ENCODE assay signal across 8 mouse cellular contexts in the genomic region with DNA sequence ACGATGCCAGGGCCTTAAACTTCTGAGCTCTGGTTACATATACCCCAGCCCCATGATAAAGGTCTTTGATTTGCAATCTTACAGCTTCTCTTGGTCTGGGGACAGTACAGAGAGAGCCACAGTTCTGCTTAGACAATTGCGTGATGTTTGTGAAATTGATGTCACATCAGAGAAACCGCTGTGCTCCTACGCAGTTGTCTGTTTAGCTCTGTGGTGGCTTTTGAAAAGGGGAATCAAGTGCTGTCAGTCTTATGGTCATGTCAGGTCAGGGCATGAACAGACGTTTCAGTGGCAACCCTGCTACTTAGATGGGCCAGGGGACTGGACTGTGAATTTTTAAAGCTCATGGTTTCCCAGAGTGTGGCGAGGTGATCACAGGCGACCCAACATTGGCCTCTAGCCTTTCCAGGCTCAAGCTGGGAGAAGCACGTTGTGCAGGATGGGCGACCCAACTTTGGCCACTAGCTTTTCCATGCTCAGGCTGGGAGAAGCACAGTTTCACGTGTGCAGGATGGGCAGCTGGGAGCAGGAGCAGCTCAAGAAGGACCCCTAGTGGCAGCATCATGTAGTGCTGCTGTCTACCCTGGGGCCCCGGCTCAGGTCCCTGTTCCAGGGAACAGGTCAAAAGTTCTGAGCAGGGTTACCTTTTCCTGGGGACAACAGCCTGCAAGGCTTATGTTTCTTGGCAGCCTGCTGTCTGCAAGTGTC. TPM values are rescaled to one million over a fixed set of nuclear protein-coding genes. Genes with fewer than 3 reads are reported as not detected.
DNase-seq lines count a peak whose midpoint lies in the region; ATAC-seq and TF ChIP-seq lines count a peak whose summit lies in the region.

No protein-coding gene starts in this region.

- H3K27ac ChIP-seq in heart, adult 2 months, result no peak overlapping the region
- no peak overlapping the region for H3K27ac ChIP-seq in embryonic facial prominence, embryonic 11.5 days (replicated peaks; ENCODE audit: low read depth, low read length)
- no peak overlapping the region for H3K27ac ChIP-seq in intestine, embryonic 15.5 days
- no peak overlapping the region for H3K27ac ChIP-seq in midbrain, embryonic 12.5 days (replicated peaks)

- no peaks in the 10 kb centered on the region; the same call in 1 of the 2 replicates for H3K4me1 ChIP-seq in heart, adult 2 months (ENCODE audit: control insufficient read depth, insufficient read depth, low read length)
- peaks cover 42% of the 10 kb centered on the region for H3K4me1 ChIP-seq in E14TG2a.4 (replicated peaks; ENCODE audit: low read depth, low read length)
- H3K4me1 ChIP-seq in embryonic facial prominence, embryonic 11.5 days (ENCODE audit: control insufficient read depth, insufficient read depth, low read length), result peaks cover 7% of the 10 kb centered on the region; the same call in 1 of the 2 replicates
- H3K4me1 ChIP-seq in intestine, embryonic 15.5 days (replicated peaks), result peaks cover 12% of the 10 kb centered on the region; the same call in 1 of the 2 replicates
- H3K4me1 ChIP-seq in midbrain, embryonic 12.5 days, result peaks cover 10% of the 10 kb centered on the region

- no peak for TF ChIP-seq EP300 in heart, adult 2 months (IDR thresholded peaks at IDR 0.05; ENCODE audit: insufficient read depth, low read depth, low read length)

- H3K27me3 ChIP-seq in heart, adult 2 months (ENCODE audit: control insufficient read depth, insufficient read depth, low read length), result no peaks in the 10 kb centered on the region
- H3K27me3 ChIP-seq in E14TG2a.4 (ENCODE audit: insufficient read depth, low read length), result peaks cover 6% of the 10 kb centered on the region; the same call in 1 of the 2 replicates
- no peaks in the 10 kb centered on the region for H3K27me3 ChIP-seq in embryonic facial prominence, embryonic 11.5 days (ENCODE audit: control insufficient read depth, insufficient read depth, low read length)
- no peaks in the 10 kb centered on the region for H3K27me3 ChIP-seq in intestine, embryonic 15.5 days (replicated peaks)
- 0 out of 2 replicates have a peak, but pooled peaks cover 8% of the 10 kb centered on the region for H3K27me3 ChIP-seq in midbrain, embryonic 12.5 days

- DNase-seq in heart, adult 2 months, result no peak
- no peak for DNase-seq in heart, adult 8-10 months (ENCODE audit: low spot score)
- peak; percentile 64 for DNase-seq in embryonic facial prominence, embryonic 11.5 days (ENCODE audit: low spot score)
- no peak for DNase-seq in layer of hippocampus, adult 18-20 months (ENCODE audit: low spot score in 2 of 2)
- no peak for DNase-seq in right cerebral cortex, postnatal 10 days (ENCODE audit: low spot score in 2 of 2)

- TF ChIP-seq CTCF in heart, adult 2 months (IDR thresholded peaks at IDR 0.05), result peak; percentile 37
- peak; percentile 87 for TF ChIP-seq CTCF in E14TG2a.4 (conservative IDR thresholded peaks at IDR 0.05; ENCODE audit: low read length)

- ATAC-seq in embryonic facial prominence, embryonic 11.5 days (replicated peaks; ENCODE audit: insufficient number of reproducible peaks, low FRiP score, low TSS enrichment, low read depth), result peak; percentile 39
- ATAC-seq in intestine, embryonic 15.5 days, result peak; percentile 55
- ATAC-seq in midbrain, embryonic 12.5 days (ENCODE audit: low FRiP score, low read depth), result no peak

- H3K36me3 ChIP-seq in heart, adult 2 months (ENCODE audit: control insufficient read depth, insufficient read depth, low read length), result no peaks in the 10 kb centered on the region
- H3K36me3 ChIP-seq in E14TG2a.4 (ENCODE audit: insufficient read depth, low read length), result no peaks in the 10 kb centered on the region
- no peaks in the 10 kb centered on the region for H3K36me3 ChIP-seq in embryonic facial prominence, embryonic 11.5 days (replicated peaks; ENCODE audit: control insufficient read depth, insufficient read depth, low read depth, low read length)
- H3K36me3 ChIP-seq in intestine, embryonic 15.5 days, result no peaks in the 10 kb centered on the region
- H3K36me3 ChIP-seq in midbrain, embryonic 12.5 days, result no peaks in the 10 kb centered on the region

- no peak for TF ChIP-seq POLR2A in heart, adult 2 months (IDR thresholded peaks at IDR 0.05; ENCODE audit: insufficient read depth, low read depth, low read length)

- no peak overlapping the region for H3K9ac ChIP-seq in heart, adult 2 months (ENCODE audit: low read depth, low read length)
- H3K9ac ChIP-seq in embryonic facial prominence, embryonic 11.5 days (replicated peaks; ENCODE audit: low read length), result no peak overlapping the region
- no peak overlapping the region for H3K9ac ChIP-seq in intestine, embryonic 15.5 days
- H3K9ac ChIP-seq in midbrain, embryonic 12.5 days (replicated peaks), result no peak overlapping the region; the same call in 1 of the 2 replicates

- WGBS in heart, adult 2 months, result 49% methylated on average over 11 of the region's 11 CpGs
- 42% methylated on average over 11 of the region's 11 CpGs for WGBS in embryonic facial prominence, embryonic 11.5 days
- WGBS in intestine, embryonic 15.5 days, result 47% methylated on average over 11 of the region's 11 CpGs
- 40% methylated on average over 11 of the region's 11 CpGs for WGBS in midbrain, embryonic 12.5 days

- no peaks in the 10 kb centered on the region for H3K79me2 ChIP-seq in heart, adult 2 months (replicated peaks; ENCODE audit: control insufficient read depth, insufficient read depth, low read length)

- no peaks in the 10 kb centered on the region for H3K9me3 ChIP-seq in E14TG2a.4 (ENCODE audit: low read length)
- no peaks in the 10 kb centered on the region for H3K9me3 ChIP-seq in embryonic facial prominence, embryonic 11.5 days (replicated peaks; ENCODE audit: control insufficient read depth, low read length)
- H3K9me3 ChIP-seq in intestine, embryonic 15.5 days, result no peaks in the 10 kb centered on the region
- H3K9me3 ChIP-seq in midbrain, embryonic 12.5 days, result no peaks in the 10 kb centered on the region

- intact Hi-C loops in heart, adult 2 months (cut with DNase I), result loop anchor here (5.0 kb wide), 1 partner anchor 199 kb away; no protein-coding TSS in a partner anchor

- H3K4me2 ChIP-seq in embryonic facial prominence, embryonic 11.5 days (ENCODE audit: low read depth, low read length), result peak overlapping the region; percentile 23; the same call in 1 of the 2 replicates
- peak overlapping the region; percentile 47 for H3K4me2 ChIP-seq in intestine, embryonic 15.5 days (replicated peaks)
- H3K4me2 ChIP-seq in midbrain, embryonic 12.5 days (replicated peaks), result peak overlapping the region; percentile 40

- H3K4me3 ChIP-seq in heart, adult 2 months, result no peak overlapping the region
- peak overlapping the region; percentile 69 for H3K4me3 ChIP-seq in E14TG2a.4 (replicated peaks; ENCODE audit: low read length)
- no peak overlapping the region for H3K4me3 ChIP-seq in embryonic facial prominence, embryonic 11.5 days (ENCODE audit: low read depth, low read length)
- no peak overlapping the region for H3K4me3 ChIP-seq in intestine, embryonic 15.5 days (replicated peaks)
- H3K4me3 ChIP-seq in midbrain, embryonic 12.5 days, result 0 out of 2 replicates have a peak overlapping the region, but pooled peaks have one; percentile 12

RNA-seq across cellular contexts. Expression of gene Rpn1, which starts 39.0 kb away (rescaled TPM):
- 100 to 1,000 TPM; 107 to 114 TPM for total RNA-seq in heart, adult 2 months (2021)
- polyA plus RNA-seq in heart, adult 2 months (2012; rRNA removed), result 67.7 and 131 TPM in 2 replicates
- 100 to 1,000 TPM in 3 of 4 experiments, 10 to 100 TPM in 1; 92.5 to 117 (median 111) TPM for total RNA-seq in heart, adult 8-10 months (2022)
- 329 and 355 TPM in 2 replicates for polyA plus RNA-seq in embryonic facial prominence, embryonic 11.5 days (2014; fragmentation: Nextera tagmentation; extraction: Ambion mirVana)
- 423 and 425 TPM in 2 replicates for polyA plus RNA-seq in intestine, embryonic 15.5 days (2015; fragmentation: Nextera tagmentation; extraction: Ambion mirVana)
- 242 and 256 TPM in 2 replicates for polyA plus RNA-seq in midbrain, embryonic 12.5 days (2016; fragmentation: Nextera tagmentation; extraction: Ambion mirVana)
- total RNA-seq in layer of hippocampus, adult 18-20 months (2021), result 100 to 1,000 TPM; 169 to 184 TPM

Comparison
In these comparisons a context has a peak if more than half of its experiments do, and no peak if none do; other contexts are left out.
1. H3K4me3 ChIP-seq: peak in E14TG2a.4 (single experiment) and midbrain, embryonic 12.5 days (single experiment); none in heart, adult 2 months (single experiment), embryonic facial prominence, embryonic 11.5 days (single experiment) and intestine, embryonic 15.5 days (single experiment).
2. Peak in every context shown above with its lines, with median percentiles within 50 percentile points of each other: H3K4me2 ChIP-seq.